Mouse (Mus musculus): ENCODE data around the gene Erg28. TPM values are rescaled to one million over a fixed set of nuclear protein-coding genes. Genes with fewer than 3 reads are reported as not detected.

Gene Erg28
- polyA plus RNA-seq, 1 experiment, result 38.5 TPM

DNA sequence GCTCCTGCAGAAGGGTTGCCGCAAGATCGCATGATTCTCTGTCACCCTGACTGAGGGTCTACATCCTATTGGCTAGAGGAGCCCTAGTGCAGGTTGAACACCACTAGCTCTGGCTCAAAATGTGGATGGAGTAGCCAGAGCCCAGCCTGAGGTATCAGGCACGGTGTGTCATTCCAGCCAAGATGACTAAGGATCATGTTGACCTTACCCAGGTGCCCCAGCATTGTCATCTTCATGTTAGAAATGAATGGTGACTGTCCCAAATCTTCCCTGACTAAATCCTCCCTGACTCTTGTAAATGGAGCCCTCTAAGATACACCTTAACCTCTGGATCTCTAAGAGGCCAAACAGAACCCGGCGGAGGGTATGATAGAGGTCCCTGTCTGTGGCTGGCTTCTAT is 44.6 kb downstream of the Erg28 start:
- TF ChIP-seq USF1 (IDR thresholded peaks at IDR 0.05; ENCODE audit: low read depth) (no peak), TCF12 (IDR thresholded peaks at IDR 0.05; ENCODE audit: insufficient read depth, poor library complexity, severe bottlenecking) (no peak)
- Histone ChIP-seq H3K36me3 (ENCODE audit: control insufficient read depth, insufficient read depth) (no peaks in the 10 kb centered on the region), H3K4me2 (ENCODE audit: low read depth) (no peak overlapping the region), H3K27me3 (ENCODE audit: control insufficient read depth, insufficient read depth, insufficient read length) (no peaks in the 10 kb centered on the region), H3K79me2 (ENCODE audit: control insufficient read depth, insufficient read depth) (no peaks in the 10 kb centered on the region), H3K4me3 (no peak overlapping the region), H3ac (ENCODE audit: control insufficient read depth, insufficient read length) (no peak overlapping the region)

DNA sequence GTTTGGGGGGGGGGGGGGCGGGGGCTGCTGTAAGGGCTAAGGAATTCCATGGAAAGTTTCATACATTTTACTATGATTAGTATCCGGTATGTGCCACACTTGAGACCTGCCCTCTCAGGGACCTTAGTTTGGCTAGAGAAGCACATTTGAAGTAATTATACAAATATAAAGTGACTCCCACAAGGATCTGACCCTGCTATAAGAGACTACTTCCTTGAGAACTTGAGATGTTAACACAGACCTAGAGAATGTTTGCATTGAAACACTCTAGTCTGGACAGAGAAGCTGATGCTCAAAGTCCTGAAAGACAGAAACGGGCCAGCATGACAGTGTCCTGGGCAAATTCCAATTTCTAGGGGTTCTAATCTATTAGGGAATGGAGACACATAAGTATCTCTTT is 45.4 kb downstream of the Erg28 start:
- H3K4me2 ChIP-seq (ENCODE audit: low read depth), result no peak overlapping the region

DNA sequence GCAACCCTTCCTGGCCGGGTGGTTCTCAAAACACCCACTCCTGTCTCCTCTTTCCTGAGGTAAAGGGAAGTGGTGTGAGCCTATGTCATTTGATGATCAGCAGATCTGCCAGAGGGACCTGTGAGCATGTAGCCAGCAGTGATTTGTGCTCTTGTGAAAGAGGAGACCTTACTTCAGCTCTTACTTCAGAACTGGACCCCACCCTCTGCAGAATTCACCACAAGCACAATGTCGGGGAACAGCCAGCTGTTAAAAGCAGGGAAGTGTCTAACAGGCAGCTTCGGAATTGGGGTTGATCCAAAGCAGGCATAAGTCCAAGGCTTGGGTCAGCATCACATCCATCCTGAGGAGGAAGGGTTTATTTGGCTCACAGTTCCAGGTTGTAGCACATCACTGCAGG is 53.0 kb downstream of the Erg28 start:
- H3K4me2 ChIP-seq (ENCODE audit: low read depth), result no peak overlapping the region
- peaks cover 15% of the 10 kb centered on the region for H3K27me3 ChIP-seq (ENCODE audit: control insufficient read depth, insufficient read depth, insufficient read length)
- no peaks in the 10 kb centered on the region for H3K79me2 ChIP-seq (ENCODE audit: control insufficient read depth, insufficient read depth)
- no peak overlapping the region for H3K4me3 ChIP-seq
- H3K36me3 ChIP-seq (ENCODE audit: control insufficient read depth, insufficient read depth), result no peaks in the 10 kb centered on the region
- no peak overlapping the region for H3ac ChIP-seq (ENCODE audit: control insufficient read depth, insufficient read length)
- TF ChIP-seq POLR2AphosphoS2 (IDR thresholded peaks at IDR 0.05; ENCODE audit: insufficient read length, low read depth), result no peak
- TF ChIP-seq MAX (IDR thresholded peaks at IDR 0.05; ENCODE audit: low read depth), result no peak
- no peak for TF ChIP-seq MYOG (IDR thresholded peaks at IDR 0.05; ENCODE audit: control insufficient read depth in 1 of 3, insufficient read depth in 1 of 3, insufficient read length in 2 of 3, low read depth in 2 of 3)
- no peak for TF ChIP-seq REST (IDR thresholded peaks at IDR 0.05; ENCODE audit: insufficient read depth, insufficient read length)
- no peak for TF ChIP-seq E2F4 (IDR thresholded peaks at IDR 0.05; ENCODE audit: insufficient read depth)
- no peak for TF ChIP-seq USF1 (IDR thresholded peaks at IDR 0.05; ENCODE audit: low read depth)
- TF ChIP-seq MYOD1 (IDR thresholded peaks at IDR 0.05; ENCODE audit: control insufficient read depth in 1 of 3, insufficient read length in 2 of 3, low read depth in 2 of 3), result no peak
- TF ChIP-seq TCF12 (IDR thresholded peaks at IDR 0.05; ENCODE audit: insufficient read depth, poor library complexity, severe bottlenecking), result no peak
- no peak for TF ChIP-seq SRF (IDR thresholded peaks at IDR 0.05; ENCODE audit: control insufficient read depth, insufficient read length, low read depth)
- TF ChIP-seq POLR2A (IDR thresholded peaks at IDR 0.05; ENCODE audit: insufficient read length, low read depth), result no peak
- no peak for TF ChIP-seq TCF3 (IDR thresholded peaks at IDR 0.05; ENCODE audit: insufficient read length, low read depth)
- no peak for TF ChIP-seq CEBPB (IDR thresholded peaks at IDR 0.05; ENCODE audit: insufficient read depth, poor library complexity, severe bottlenecking)

More for the DNA sequence above, 45.4 kb downstream of the Erg28 start:
- H3K27me3 ChIP-seq (ENCODE audit: control insufficient read depth, insufficient read depth, insufficient read length), result no peaks in the 10 kb centered on the region
- H3K79me2 ChIP-seq (ENCODE audit: control insufficient read depth, insufficient read depth), result no peaks in the 10 kb centered on the region
- H3K4me3 ChIP-seq, result no peak overlapping the region
- TF ChIP-seq MAX (IDR thresholded peaks at IDR 0.05; ENCODE audit: low read depth), result no peak
- TF ChIP-seq USF1 (IDR thresholded peaks at IDR 0.05; ENCODE audit: low read depth), result no peak
- no peak for TF ChIP-seq REST (IDR thresholded peaks at IDR 0.05; ENCODE audit: insufficient read depth, insufficient read length)
- TF ChIP-seq TCF12 (IDR thresholded peaks at IDR 0.05; ENCODE audit: insufficient read depth, poor library complexity, severe bottlenecking), result no peak
- TF ChIP-seq MYOD1 (IDR thresholded peaks at IDR 0.05; ENCODE audit: control insufficient read depth in 1 of 3, insufficient read length in 2 of 3, low read depth in 2 of 3), result no peak
- TF ChIP-seq POLR2A (IDR thresholded peaks at IDR 0.05; ENCODE audit: insufficient read length, low read depth), result no peak
- TF ChIP-seq POLR2AphosphoS2 (IDR thresholded peaks at IDR 0.05; ENCODE audit: insufficient read length, low read depth), result no peak
- TF ChIP-seq MYOG (IDR thresholded peaks at IDR 0.05; ENCODE audit: control insufficient read depth in 1 of 3, insufficient read depth in 1 of 3, insufficient read length in 2 of 3, low read depth in 2 of 3), result no peak
- TF ChIP-seq TCF3 (IDR thresholded peaks at IDR 0.05; ENCODE audit: insufficient read length, low read depth), result no peak
- H3K36me3 ChIP-seq (ENCODE audit: control insufficient read depth, insufficient read depth), result no peaks in the 10 kb centered on the region
- no peak overlapping the region for H3ac ChIP-seq (ENCODE audit: control insufficient read depth, insufficient read length)

DNA sequence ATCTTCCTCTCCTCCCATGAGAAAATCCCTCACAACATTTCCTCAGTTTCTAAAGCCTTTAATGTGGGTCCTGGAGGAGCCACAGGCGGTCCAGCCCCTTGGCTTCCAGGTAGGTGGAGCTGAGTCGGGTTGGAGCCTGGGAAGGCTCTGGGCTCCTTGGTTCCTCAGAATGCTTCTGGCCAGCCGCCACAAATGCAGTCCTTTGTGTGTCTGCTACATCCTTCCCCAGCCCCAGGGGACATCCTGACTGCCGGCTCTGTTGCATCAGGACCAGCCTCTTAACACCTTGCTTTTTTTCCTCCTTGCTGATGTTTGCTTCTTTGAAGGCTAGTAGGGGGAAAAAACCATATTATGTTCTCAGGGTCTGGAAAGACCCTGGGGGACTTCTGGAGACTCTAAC is 56.6 kb downstream of the Erg28 start:
- Histone ChIP-seq H3K79me2 (ENCODE audit: control insufficient read depth, insufficient read depth) (no peaks in the 10 kb centered on the region), H3K4me3 (no peak overlapping the region), H3ac (ENCODE audit: control insufficient read depth, insufficient read length) (no peak overlapping the region), H3K36me3 (ENCODE audit: control insufficient read depth, insufficient read depth) (no peaks in the 10 kb centered on the region), H3K4me2 (ENCODE audit: low read depth) (no peak overlapping the region), H3K27me3 (ENCODE audit: control insufficient read depth, insufficient read depth, insufficient read length) (peaks cover 15% of the 10 kb centered on the region)
- TF ChIP-seq REST (IDR thresholded peaks at IDR 0.05; ENCODE audit: insufficient read depth, insufficient read length) (no peak), TCF3 (IDR thresholded peaks at IDR 0.05; ENCODE audit: insufficient read length, low read depth) (no peak), MYOG (IDR thresholded peaks at IDR 0.05; ENCODE audit: control insufficient read depth in 1 of 3, insufficient read depth in 1 of 3, insufficient read length in 2 of 3, low read depth in 2 of 3) (no peak), SRF (IDR thresholded peaks at IDR 0.05; ENCODE audit: control insufficient read depth, insufficient read length, low read depth) (no peak), POLR2A (IDR thresholded peaks at IDR 0.05; ENCODE audit: insufficient read length, low read depth) (no peak), CEBPB (IDR thresholded peaks at IDR 0.05; ENCODE audit: insufficient read depth, poor library complexity, severe bottlenecking) (no peak), TCF12 (IDR thresholded peaks at IDR 0.05; ENCODE audit: insufficient read depth, poor library complexity, severe bottlenecking) (no peak), POLR2AphosphoS2 (IDR thresholded peaks at IDR 0.05; ENCODE audit: insufficient read length, low read depth) (no peak), E2F4 (IDR thresholded peaks at IDR 0.05; ENCODE audit: insufficient read depth) (no peak), USF1 (IDR thresholded peaks at IDR 0.05; ENCODE audit: low read depth) (no peak), MAX (IDR thresholded peaks at IDR 0.05; ENCODE audit: low read depth) (no peak)

DNA sequence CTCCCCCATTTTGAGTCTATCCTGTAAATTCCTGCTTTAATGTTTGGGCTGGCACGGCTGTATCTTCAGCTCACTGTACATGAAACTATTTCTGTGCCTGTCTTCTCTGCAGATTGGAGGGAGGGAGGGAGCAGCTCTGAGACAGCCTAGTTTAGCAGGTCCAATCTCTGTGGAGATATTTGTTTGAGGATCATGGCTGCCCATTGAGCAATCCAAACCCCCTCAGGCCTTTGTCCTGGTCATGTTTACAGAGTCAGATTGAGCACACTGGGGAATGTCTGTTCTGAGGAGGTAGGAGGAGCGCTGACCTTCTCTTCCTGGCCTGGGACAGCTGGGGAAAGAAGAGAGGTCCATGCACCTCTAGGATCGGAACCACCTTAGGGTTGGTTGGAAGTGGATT is 58.1 kb downstream of the Erg28 start:
- Histone ChIP-seq H3K4me2 (ENCODE audit: low read depth) (no peak overlapping the region), H3K27me3 (ENCODE audit: control insufficient read depth, insufficient read depth, insufficient read length) (peaks cover 15% of the 10 kb centered on the region), H3K36me3 (ENCODE audit: control insufficient read depth, insufficient read depth) (no peaks in the 10 kb centered on the region), H3K79me2 (ENCODE audit: control insufficient read depth, insufficient read depth) (no peaks in the 10 kb centered on the region), H3K4me3 (no peak overlapping the region), H3ac (ENCODE audit: control insufficient read depth, insufficient read length) (no peak overlapping the region)
- TF ChIP-seq TCF12 (IDR thresholded peaks at IDR 0.05; ENCODE audit: insufficient read depth, poor library complexity, severe bottlenecking) (no peak), SRF (IDR thresholded peaks at IDR 0.05; ENCODE audit: control insufficient read depth, insufficient read length, low read depth) (no peak), CEBPB (IDR thresholded peaks at IDR 0.05; ENCODE audit: insufficient read depth, poor library complexity, severe bottlenecking) (no peak), USF1 (IDR thresholded peaks at IDR 0.05; ENCODE audit: low read depth) (no peak), REST (IDR thresholded peaks at IDR 0.05; ENCODE audit: insufficient read depth, insufficient read length) (no peak), POLR2A (IDR thresholded peaks at IDR 0.05; ENCODE audit: insufficient read length, low read depth) (no peak), POLR2AphosphoS2 (IDR thresholded peaks at IDR 0.05; ENCODE audit: insufficient read length, low read depth) (no peak), TCF3 (IDR thresholded peaks at IDR 0.05; ENCODE audit: insufficient read length, low read depth) (no peak), MYOG (IDR thresholded peaks at IDR 0.05; ENCODE audit: control insufficient read depth in 1 of 3, insufficient read depth in 1 of 3, insufficient read length in 2 of 3, low read depth in 2 of 3) (no peak), MYOD1 (IDR thresholded peaks at IDR 0.05; ENCODE audit: control insufficient read depth in 1 of 3, insufficient read length in 2 of 3, low read depth in 2 of 3) (no peak), E2F4 (IDR thresholded peaks at IDR 0.05; ENCODE audit: insufficient read depth) (no peak), MAX (IDR thresholded peaks at IDR 0.05; ENCODE audit: low read depth) (no peak)
